ENCODE assay signal across 31 mouse cellular contexts in genomic region chr2:44044088-44044487, GRCm38 (mm10).
A peak's percentile ranks its signal among the peaks of the same experiment; 100 is the strongest.
DNase-seq lines count a peak whose midpoint lies in the region; ATAC-seq lines count a peak whose summit lies in the region.
"Had no signal": no experiment of that assay in that cellular context is flagged by ENCODE, and none has a peak within 500 bp of the region (broad histone marks: within the 10 kb centered on the region; RNA-seq: fewer than 3 reads in every experiment).

No protein-coding gene starts in this region.

- H3K27ac ChIP-seq in embryonic facial prominence, embryonic 11.5 days (replicated peaks; ENCODE audit: low read depth, low read length): no peak overlapping the region
- H3K27ac ChIP-seq in embryonic facial prominence, embryonic 10.5 days (replicated peaks): no peak overlapping the region
- no peak overlapping the region for H3K27ac ChIP-seq in midbrain, embryonic 11.5 days (ENCODE audit: low read depth, low read length)
- H3K27ac ChIP-seq in midbrain, embryonic 16.5 days (ENCODE audit: low read length): no peak overlapping the region
- H3K27ac ChIP-seq: embryonic facial prominence, embryonic 12.5 days; forebrain, embryonic 13.5 days; heart, adult 2 months; heart, embryonic 10.5 days; heart, embryonic 13.5 days; hindbrain, embryonic 14.5 days; hindbrain, postnatal 0 days had no signal

- H3K36me3 ChIP-seq in embryonic facial prominence, embryonic 11.5 days (replicated peaks; ENCODE audit: control insufficient read depth, insufficient read depth, low read depth, low read length): no peaks in the 10 kb centered on the region
- no peaks in the 10 kb centered on the region for H3K36me3 ChIP-seq in embryonic facial prominence, embryonic 10.5 days (replicated peaks)
- H3K36me3 ChIP-seq in midbrain, embryonic 11.5 days (ENCODE audit: control insufficient read depth, insufficient read depth, low read length): no peaks in the 10 kb centered on the region
- H3K36me3 ChIP-seq in midbrain, embryonic 16.5 days (ENCODE audit: control insufficient read depth, insufficient read depth, low read length): no peaks in the 10 kb centered on the region
- H3K36me3 ChIP-seq: embryonic facial prominence, embryonic 12.5 days; G1E; heart, embryonic 10.5 days; heart, embryonic 13.5 days had no signal

- peak; percentile 57 for DNase-seq in embryonic facial prominence, embryonic 11.5 days (ENCODE audit: low spot score)
- no peak for DNase-seq in embryonic facial prominence, embryonic 10.5 days (ENCODE audit: low spot score)
- peak; percentile 35 for DNase-seq in midbrain, embryonic 11.5 days (ENCODE audit: low spot score, missing footprints)
- peak; percentile 48 for DNase-seq in forelimb bud, embryonic 11.5 days (ENCODE audit: low read depth, low spot score)
- peak; percentile 6 for DNase-seq in mesoderm, embryonic 11.5 days (ENCODE audit: low read depth, low spot score)
- no peak for DNase-seq in right cerebral cortex, postnatal 25 days
- DNase-seq in lung, postnatal 4 days: no peak
- DNase-seq: adrenal gland, postnatal 10 days; adrenal gland, postnatal 36 days; B cell, adult 2 months; cerebellum, adult 18-20 months; cerebellum, adult 9-11 months; cerebellum, postnatal 25 days; forebrain, postnatal 0 days; gastrocnemius, postnatal 10 days; gastrocnemius, postnatal 36 days; heart, adult 2 months; heart, postnatal 14 days; heart, postnatal 4 days had no signal

- H3K9ac ChIP-seq in embryonic facial prominence, embryonic 11.5 days (replicated peaks; ENCODE audit: low read length): no peak overlapping the region
- H3K9ac ChIP-seq in midbrain, embryonic 11.5 days (ENCODE audit: low read length): no peak overlapping the region
- no peak overlapping the region for H3K9ac ChIP-seq in midbrain, embryonic 16.5 days (ENCODE audit: low read depth, low read length)
- H3K9ac ChIP-seq: embryonic facial prominence, embryonic 12.5 days; forebrain, embryonic 13.5 days; forebrain, postnatal 0 days; heart, embryonic 13.5 days; hindbrain, embryonic 14.5 days had no signal

- H3K4me1 ChIP-seq in embryonic facial prominence, embryonic 11.5 days (ENCODE audit: control insufficient read depth, insufficient read depth, low read length): no peaks in the 10 kb centered on the region
- H3K4me1 ChIP-seq in embryonic facial prominence, embryonic 10.5 days: 0 out of 2 replicates have a peak, but pooled peaks cover 3% of the 10 kb centered on the region
- no peaks in the 10 kb centered on the region for H3K4me1 ChIP-seq in midbrain, embryonic 11.5 days (ENCODE audit: control insufficient read depth, insufficient read depth, low read length)
- no peaks in the 10 kb centered on the region for H3K4me1 ChIP-seq in midbrain, embryonic 16.5 days (ENCODE audit: control insufficient read depth, insufficient read depth, low read length)
- H3K4me1 ChIP-seq: embryonic facial prominence, embryonic 12.5 days; forebrain, embryonic 13.5 days; heart, embryonic 10.5 days had no signal

- H3K4me3 ChIP-seq in embryonic facial prominence, embryonic 11.5 days (ENCODE audit: low read depth, low read length): no peak overlapping the region
- H3K4me3 ChIP-seq in embryonic facial prominence, embryonic 10.5 days: no peak overlapping the region
- H3K4me3 ChIP-seq in midbrain, embryonic 11.5 days (ENCODE audit: low read depth, low read length): no peak overlapping the region
- H3K4me3 ChIP-seq in midbrain, embryonic 16.5 days (ENCODE audit: low read depth, low read length): no peak overlapping the region
- H3K4me3 ChIP-seq: embryonic facial prominence, embryonic 12.5 days; erythroblast, embryonic 14.5 days; forebrain, embryonic 13.5 days; heart, adult 2 months; heart, embryonic 10.5 days; heart, embryonic 13.5 days had no signal

- 49% methylated on average over 2 of the region's 2 CpGs for WGBS in embryonic facial prominence, embryonic 11.5 days
- 58% methylated on average over 2 of the region's 2 CpGs for WGBS in embryonic facial prominence, embryonic 10.5 days
- WGBS in midbrain, embryonic 11.5 days: 83% methylated on average over 2 of the region's 2 CpGs
- WGBS in midbrain, embryonic 16.5 days: 84% methylated on average over 2 of the region's 2 CpGs

- ATAC-seq in embryonic facial prominence, embryonic 11.5 days (replicated peaks; ENCODE audit: insufficient number of reproducible peaks, low FRiP score, low TSS enrichment, low read depth): 0 out of 2 replicates have a peak, but pooled peaks have one; percentile 39
- no peak for ATAC-seq in midbrain, embryonic 11.5 days (ENCODE audit: low FRiP score)
- no peak for ATAC-seq in midbrain, embryonic 16.5 days
- ATAC-seq: forebrain, embryonic 13.5 days; forebrain, postnatal 0 days; hindbrain, postnatal 0 days; intestine, postnatal 0 days; Patski had no signal

- no peaks in the 10 kb centered on the region for H3K27me3 ChIP-seq in embryonic facial prominence, embryonic 11.5 days (ENCODE audit: control insufficient read depth, insufficient read depth, low read length)
- no peaks in the 10 kb centered on the region for H3K27me3 ChIP-seq in embryonic facial prominence, embryonic 10.5 days (replicated peaks; ENCODE audit: low read depth, poor library complexity, severe bottlenecking)
- H3K27me3 ChIP-seq in midbrain, embryonic 11.5 days (ENCODE audit: control insufficient read depth, insufficient read depth, low read length): no peaks in the 10 kb centered on the region
- H3K27me3 ChIP-seq in midbrain, embryonic 16.5 days (ENCODE audit: control insufficient read depth, insufficient read depth, low read depth, low read length): no peaks in the 10 kb centered on the region
- H3K27me3 ChIP-seq: CH12.LX; embryonic facial prominence, embryonic 12.5 days; forebrain, embryonic 13.5 days; heart, embryonic 13.5 days had no signal

- no peaks in the 10 kb centered on the region for H3K9me3 ChIP-seq in embryonic facial prominence, embryonic 11.5 days (replicated peaks; ENCODE audit: control insufficient read depth, low read length)
- no peaks in the 10 kb centered on the region for H3K9me3 ChIP-seq in embryonic facial prominence, embryonic 10.5 days
- H3K9me3 ChIP-seq in midbrain, embryonic 11.5 days (ENCODE audit: control insufficient read depth, low read length): no peaks in the 10 kb centered on the region
- H3K9me3 ChIP-seq in midbrain, embryonic 16.5 days (replicated peaks; ENCODE audit: control insufficient read depth, low read length, poor library complexity, severe bottlenecking): no peaks in the 10 kb centered on the region
- H3K9me3 ChIP-seq: embryonic facial prominence, embryonic 12.5 days; forebrain, embryonic 13.5 days; G1E; heart, embryonic 10.5 days; heart, embryonic 13.5 days had no signal

- no peak overlapping the region for H3K4me2 ChIP-seq in embryonic facial prominence, embryonic 11.5 days (ENCODE audit: low read depth, low read length)
- H3K4me2 ChIP-seq in midbrain, embryonic 11.5 days: no peak overlapping the region
- H3K4me2 ChIP-seq in midbrain, embryonic 16.5 days (ENCODE audit: low read length): no peak overlapping the region
- H3K4me2 ChIP-seq: embryonic facial prominence, embryonic 12.5 days; forebrain, embryonic 13.5 days; heart, embryonic 13.5 days; hindbrain, embryonic 14.5 days had no signal

Comparison
In these comparisons a context has a peak if more than half of its experiments do, and no peak if none do; other contexts are left out.
1. DNase-seq: peak in embryonic facial prominence, embryonic 11.5 days (single experiment), midbrain, embryonic 11.5 days (single experiment), forelimb bud, embryonic 11.5 days (single experiment) and mesoderm, embryonic 11.5 days (single experiment); none in embryonic facial prominence, embryonic 10.5 days (single experiment), right cerebral cortex, postnatal 25 days (single experiment) and lung, postnatal 4 days (0 of 2).